Mouse (Mus musculus): ENCODE data around the gene Rbpjl. TPM values are rescaled to one million over a fixed set of nuclear protein-coding genes. Genes with fewer than 3 reads are reported as not detected.

Gene Rbpjl
- polyA plus RNA-seq, 1 experiment from 2014 or later, result not detected

DNA sequence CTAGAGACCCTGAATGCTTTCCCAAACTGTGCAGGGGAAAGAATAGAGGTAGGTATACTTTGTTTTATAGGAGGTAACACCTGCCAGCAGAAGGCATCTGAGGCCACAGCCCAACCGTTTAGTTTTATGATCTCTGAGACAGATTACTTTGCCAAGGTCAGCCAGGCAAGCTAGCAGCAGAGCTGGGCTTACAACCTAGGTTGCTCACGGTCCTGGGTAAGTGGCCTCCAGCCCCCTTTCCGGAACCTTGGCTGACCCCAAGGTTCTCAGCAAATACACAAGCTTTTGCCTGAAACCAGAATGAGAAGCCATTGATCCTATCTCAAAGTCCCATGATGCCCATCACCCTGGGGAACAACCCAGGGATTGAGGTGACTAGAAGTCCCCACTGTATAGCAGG, 31.7 kb downstream of the Rbpjl start:
- 90% methylated on average over 3 of the region's 3 CpGs for WGBS
- Histone ChIP-seq H3K27ac (no peak overlapping the region), H3K9ac (no peak overlapping the region), H3K4me3 (no peak overlapping the region), H3K27me3 (replicated peaks) (no peaks in the 10 kb centered on the region), H3K9me3 (no peaks in the 10 kb centered on the region), H3K4me2 (no peak overlapping the region), H3K4me1 (no peaks in the 10 kb centered on the region), H3K36me3 (replicated peaks) (no peaks in the 10 kb centered on the region)
- no peak for ATAC-seq (replicated peaks)

- Histone ChIP-seq H3K9ac (no peak overlapping the region), H3K9me3 (no peaks in the 10 kb centered on the region), H3K4me1 (no peaks in the 10 kb centered on the region), H3K27me3 (replicated peaks) (no peaks in the 10 kb centered on the region), H3K36me3 (replicated peaks) (no peaks in the 10 kb centered on the region), H3K4me3 (no peak overlapping the region), H3K4me2 (no peak overlapping the region), H3K27ac (no peak overlapping the region)
- WGBS, result 61% methylated on average over 5 of the region's 5 CpGs
- ATAC-seq (replicated peaks), result no peak
These were observed 32.5 kb downstream of the Rbpjl start for GRCm38 (mm10) chr2:164435216-164436090.

DNA sequence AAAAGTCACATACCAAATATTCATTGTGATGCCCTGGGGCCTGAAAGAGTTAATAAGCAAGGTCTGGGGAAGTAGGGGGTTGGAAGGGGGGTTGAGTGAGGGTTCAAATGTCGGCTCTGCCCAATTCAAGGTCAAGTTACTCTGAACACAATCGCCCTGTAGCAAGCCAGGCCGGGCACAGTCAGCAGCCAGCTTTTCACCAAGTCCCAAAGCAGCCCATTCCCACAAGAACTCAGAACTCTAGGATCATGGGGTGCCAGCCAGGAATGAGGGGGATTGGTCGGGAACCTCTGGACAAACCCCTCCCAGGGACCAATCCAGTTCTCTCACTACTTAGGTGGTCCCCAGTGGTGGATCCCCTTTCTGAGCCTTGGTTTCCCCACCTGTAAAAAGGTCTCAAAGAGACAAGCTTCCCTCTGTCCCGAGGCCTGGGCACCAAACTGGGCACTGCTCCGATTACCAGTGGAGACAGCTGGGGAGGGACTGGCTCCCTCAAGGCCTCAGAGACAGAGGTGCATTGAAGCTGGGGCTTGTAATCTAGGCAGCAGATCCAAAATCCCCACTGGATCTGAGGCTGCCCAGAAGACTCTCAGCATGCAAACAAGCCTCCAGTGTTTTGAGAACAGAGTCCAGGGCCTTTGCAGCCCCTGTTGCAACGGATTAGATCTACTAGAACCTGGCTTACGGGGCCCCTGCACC, 33.4 kb downstream of the Rbpjl start:
- ATAC-seq (replicated peaks), result no peak
- H3K9me3 ChIP-seq, result no peaks in the 10 kb centered on the region
- 17% methylated on average over 8 of the region's 8 CpGs for WGBS
- no peak overlapping the region for H3K4me3 ChIP-seq
- H3K27ac ChIP-seq, result no peak overlapping the region
- no peak overlapping the region for H3K9ac ChIP-seq
- H3K27me3 ChIP-seq (replicated peaks), result peaks cover 5% of the 10 kb centered on the region; the same call in 1 of the 2 replicates
- H3K36me3 ChIP-seq (replicated peaks), result no peaks in the 10 kb centered on the region
- no peaks in the 10 kb centered on the region for H3K4me1 ChIP-seq
- H3K4me2 ChIP-seq, result no peak overlapping the region

DNA sequence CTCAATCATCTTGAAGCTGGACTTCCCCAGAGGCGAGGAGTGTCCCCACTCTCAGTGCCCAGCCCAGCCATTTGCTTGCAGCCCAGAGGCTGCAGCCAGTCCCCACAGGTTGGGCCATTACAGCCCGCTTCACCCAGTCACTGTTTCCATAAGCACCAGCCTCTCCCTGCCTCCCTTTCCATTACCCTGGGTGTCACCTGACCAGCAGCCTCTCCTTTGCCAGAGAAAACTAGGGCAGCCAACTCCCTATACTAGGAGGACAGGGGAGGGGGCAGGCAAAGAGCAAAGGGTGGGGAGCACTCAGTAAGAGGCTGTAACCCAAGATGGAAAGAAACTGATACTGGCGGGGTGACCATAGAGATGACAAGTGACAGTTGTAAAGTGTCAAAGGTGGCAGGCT, 34.0 kb downstream of the Rbpjl start:
- Histone ChIP-seq H3K27me3 (replicated peaks) (peaks cover 7% of the 10 kb centered on the region; the same call in 1 of the 2 replicates), H3K9me3 (no peaks in the 10 kb centered on the region), H3K9ac (no peak overlapping the region), H3K27ac (no peak overlapping the region), H3K36me3 (replicated peaks) (no peaks in the 10 kb centered on the region), H3K4me3 (no peak overlapping the region), H3K4me1 (peaks cover under 1% of the 10 kb centered on the region; the same call in 1 of the 2 replicates), H3K4me2 (no peak overlapping the region)
- no peak for ATAC-seq (replicated peaks)
- 56% methylated on average over 3 of the region's 3 CpGs for whole genome bisulfite sequencing

DNA sequence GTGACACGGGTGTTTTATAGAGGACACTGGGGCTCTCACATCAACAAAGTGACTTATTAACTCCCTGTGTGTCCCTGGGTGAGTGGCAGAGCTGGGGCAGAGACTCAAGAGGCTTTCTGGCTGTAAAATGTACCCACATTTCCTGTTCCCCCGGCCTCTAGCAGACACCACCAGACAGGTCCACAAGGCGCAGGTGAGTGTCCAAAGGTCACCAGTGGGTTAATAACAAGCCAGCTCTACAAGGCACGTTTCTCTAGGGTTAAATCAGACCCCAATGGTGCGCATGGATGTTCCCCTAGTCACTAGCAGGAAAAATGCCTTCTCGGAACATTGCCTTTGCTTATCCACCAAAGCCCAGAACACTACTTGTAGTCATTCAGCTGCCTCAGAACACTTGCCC, 34.8 kb downstream of the Rbpjl start:
- no peak overlapping the region for H3K9ac ChIP-seq
- no peaks in the 10 kb centered on the region for H3K36me3 ChIP-seq (replicated peaks)
- H3K4me3 ChIP-seq, result no peak overlapping the region
- peaks cover 14% of the 10 kb centered on the region; the same call in 1 of the 2 replicates for H3K27me3 ChIP-seq (replicated peaks)
- H3K4me1 ChIP-seq, result peaks cover 8% of the 10 kb centered on the region
- 84% methylated on average over 6 of the region's 6 CpGs for WGBS
- no peak overlapping the region for H3K4me2 ChIP-seq
- no peak for ATAC-seq (replicated peaks)
- H3K27ac ChIP-seq, result no peak overlapping the region
- H3K9me3 ChIP-seq, result no peaks in the 10 kb centered on the region

GRCm38 (mm10) chr2:164438257-164438656, 35.3 kb downstream of the Rbpjl start:
- H3K4me1 ChIP-seq, result peaks cover 13% of the 10 kb centered on the region
- H3K9me3 ChIP-seq, result no peaks in the 10 kb centered on the region
- WGBS, result 79% methylated on average over 8 of the region's 8 CpGs
- peaks cover 14% of the 10 kb centered on the region; the same call in 1 of the 2 replicates for H3K27me3 ChIP-seq (replicated peaks)
- H3K9ac ChIP-seq, result no peak overlapping the region
- H3K4me2 ChIP-seq, result no peak overlapping the region
- no peaks in the 10 kb centered on the region for H3K36me3 ChIP-seq (replicated peaks)
- H3K4me3 ChIP-seq, result no peak overlapping the region
- no peak for ATAC-seq (replicated peaks)
- H3K27ac ChIP-seq, result no peak overlapping the region

GRCm38 (mm10) chr2:164439001-164439421, 36.1 kb downstream of the Rbpjl start:
- H3K36me3 ChIP-seq (replicated peaks), result no peaks in the 10 kb centered on the region
- ATAC-seq (replicated peaks), result no peak

DNA sequence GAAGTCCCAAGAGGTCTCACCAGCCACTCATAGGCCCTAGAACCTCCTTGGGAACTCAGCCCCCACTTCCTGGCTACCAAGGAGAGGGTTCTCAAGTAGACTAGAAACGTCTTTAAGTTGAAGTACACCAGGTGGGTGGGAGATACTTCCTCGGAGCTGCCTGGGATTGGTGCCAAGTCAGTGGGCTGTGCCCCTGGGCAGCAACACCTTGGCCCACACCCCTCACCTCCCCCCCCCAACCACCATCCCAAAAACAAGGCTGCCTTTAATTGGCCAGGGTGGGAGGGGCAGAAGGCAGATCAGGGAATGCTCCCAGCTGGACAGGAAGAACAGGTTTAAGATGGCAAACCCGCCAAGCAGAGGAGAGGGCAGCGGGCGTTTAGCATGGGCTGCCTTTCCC, 37.4 kb downstream of the Rbpjl start:
- Histone ChIP-seq H3K4me2 (no peak overlapping the region), H3K4me3 (no peak overlapping the region), H3K9me3 (no peaks in the 10 kb centered on the region), H3K4me1 (peaks cover 20% of the 10 kb centered on the region), H3K9ac (no peak overlapping the region), H3K36me3 (replicated peaks) (no peaks in the 10 kb centered on the region), H3K27ac (no peak overlapping the region), H3K27me3 (replicated peaks) (peaks cover 14% of the 10 kb centered on the region; the same call in 1 of the 2 replicates)
- 80% methylated on average over 5 of the region's 5 CpGs for WGBS
- ATAC-seq (replicated peaks), result no peak

More at GRCm38 (mm10) chr2:164439001-164439421, 36.1 kb downstream of the Rbpjl start:
- Histone ChIP-seq H3K9me3 (no peaks in the 10 kb centered on the region), H3K4me3 (no peak overlapping the region), H3K27me3 (replicated peaks) (peaks cover 14% of the 10 kb centered on the region; the same call in 1 of the 2 replicates), H3K4me1 (peaks cover 20% of the 10 kb centered on the region), H3K9ac (no peak overlapping the region), H3K27ac (no peak overlapping the region), H3K4me2 (no peak overlapping the region)
- 62% methylated on average over 3 of the region's 3 CpGs for WGBS

DNA sequence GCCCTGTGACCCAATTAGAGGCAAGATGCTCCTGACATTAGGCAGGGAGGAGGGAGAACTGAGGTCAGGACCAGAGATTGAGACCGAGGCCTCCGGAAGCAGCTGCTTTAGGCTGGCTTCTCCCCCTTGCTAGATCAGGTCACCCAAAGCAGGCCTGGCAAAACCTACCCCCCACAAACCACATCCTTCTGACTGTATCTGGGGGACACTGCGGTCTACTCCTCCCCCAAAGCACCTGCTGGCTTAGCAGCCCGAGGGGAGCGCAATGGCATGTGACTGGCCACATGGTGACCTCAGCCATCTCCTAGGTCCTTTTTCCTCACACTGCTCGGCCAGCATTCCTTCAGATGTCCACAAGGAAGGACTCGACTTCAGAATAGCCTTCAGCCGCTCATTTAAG, 38.2 kb downstream of the Rbpjl start:
- Histone ChIP-seq H3K9me3 (no peaks in the 10 kb centered on the region), H3K4me3 (no peak overlapping the region), H3K4me1 (peaks cover 20% of the 10 kb centered on the region), H3K27me3 (replicated peaks) (peaks cover 14% of the 10 kb centered on the region; the same call in 1 of the 2 replicates), H3K27ac (no peak overlapping the region), H3K4me2 (no peak overlapping the region), H3K36me3 (replicated peaks) (no peaks in the 10 kb centered on the region), H3K9ac (no peak overlapping the region)
- WGBS, result 44% methylated on average over 8 of the region's 8 CpGs
- ATAC-seq (replicated peaks), result no peak

DNA sequence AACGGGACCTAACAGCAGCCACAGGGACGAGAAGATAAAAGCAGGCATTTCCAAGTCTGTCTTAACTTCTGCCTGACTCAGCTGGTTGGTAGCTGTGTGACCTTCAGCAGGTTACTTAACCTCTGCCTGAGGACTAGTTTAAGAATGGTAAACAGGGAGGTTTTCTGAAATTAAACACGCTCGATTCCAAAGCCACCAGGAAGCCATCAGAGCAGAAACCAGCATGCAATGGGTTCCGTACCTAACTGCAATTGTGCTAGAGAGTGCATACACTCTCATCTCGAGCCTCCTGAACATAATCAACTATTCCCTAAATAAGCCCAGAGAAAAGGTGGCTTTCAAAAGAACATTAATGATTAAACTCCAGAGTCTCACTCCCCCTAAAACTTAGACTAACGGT, 38.8 kb downstream of the Rbpjl start:
- Histone ChIP-seq H3K4me2 (peak overlapping the region; percentile 98), H3K9me3 (no peaks in the 10 kb centered on the region), H3K9ac (no peak overlapping the region), H3K27ac (no peak overlapping the region), H3K27me3 (replicated peaks) (peaks cover 14% of the 10 kb centered on the region; the same call in 1 of the 2 replicates), H3K36me3 (replicated peaks) (no peaks in the 10 kb centered on the region), H3K4me3 (0 out of 2 replicates have a peak overlapping the region, but pooled peaks have one; percentile 57), H3K4me1 (peaks cover 20% of the 10 kb centered on the region)
- 36% methylated on average over 7 of the region's 7 CpGs for WGBS
- no peak for ATAC-seq (replicated peaks)

- peak; percentile 20; the same call in 1 of the 2 replicates for ATAC-seq (replicated peaks)
- WGBS, result 3% methylated on average over 29 of the region's 29 CpGs
These were observed 39.5 kb downstream of the Rbpjl start for GRCm38 (mm10) chr2:164442315-164443050.

DNA sequence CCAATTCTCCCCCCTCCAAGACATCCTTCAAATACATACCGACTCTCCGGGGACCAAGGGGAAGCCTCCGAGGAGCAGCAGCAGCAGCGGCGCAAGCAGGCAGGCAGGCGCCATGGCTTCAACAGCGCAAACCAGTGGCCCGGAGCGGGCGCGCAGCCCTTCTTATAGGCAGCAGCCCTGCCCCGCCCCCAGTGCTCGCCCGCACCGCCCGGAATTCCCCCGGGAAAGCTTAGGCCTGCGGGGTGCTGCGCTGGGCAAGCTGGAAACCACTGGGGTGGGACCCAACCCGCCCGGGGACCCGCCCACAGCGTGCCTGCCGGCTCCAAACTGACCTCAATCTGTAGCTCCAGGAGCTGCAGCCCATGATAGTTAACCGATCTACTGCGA, 40.1 kb downstream of the Rbpjl start:
- peak overlapping the region; percentile 98 for H3K4me2 ChIP-seq
- no peaks in the 10 kb centered on the region for H3K9me3 ChIP-seq
- peak; percentile 83 for ATAC-seq (replicated peaks)
- peak overlapping the region; percentile 57 for H3K4me3 ChIP-seq
- peak overlapping the region; percentile 55 for H3K9ac ChIP-seq
- peaks cover 20% of the 10 kb centered on the region for H3K4me1 ChIP-seq
- under 1% methylated on average over 26 of the region's 26 CpGs for WGBS
- peaks cover 14% of the 10 kb centered on the region; the same call in 1 of the 2 replicates for H3K27me3 ChIP-seq (replicated peaks)
- H3K36me3 ChIP-seq (replicated peaks), result no peaks in the 10 kb centered on the region
- no peak overlapping the region for H3K27ac ChIP-seq

More at GRCm38 (mm10) chr2:164442315-164443050, 39.5 kb downstream of the Rbpjl start:
- Histone ChIP-seq H3K36me3 (replicated peaks) (no peaks in the 10 kb centered on the region), H3K9ac (peak overlapping the region; percentile 55), H3K4me2 (peak overlapping the region; percentile 98), H3K27me3 (replicated peaks) (peaks cover 14% of the 10 kb centered on the region; the same call in 1 of the 2 replicates), H3K9me3 (no peaks in the 10 kb centered on the region), H3K27ac (no peak overlapping the region), H3K4me3 (peak overlapping the region; percentile 57), H3K4me1 (peaks cover 20% of the 10 kb centered on the region)

Measured in midbrain, embryonic 15.5 days (tissue).